Mouse (Mus musculus) T-helper 2 cell (primary cell): ENCODE measurements around the gene Ocln.

Source experiments
- in situ Hi-C: fragments of 300-600 bp; cut with MboI, MseI; formaldehyde crosslinking; loops from one replicate; pipeline ENCODE4 v1.15.1; 2025; ENCODE audit warnings: high pct_unique_total_duplicates

Gene Ocln

DNA sequence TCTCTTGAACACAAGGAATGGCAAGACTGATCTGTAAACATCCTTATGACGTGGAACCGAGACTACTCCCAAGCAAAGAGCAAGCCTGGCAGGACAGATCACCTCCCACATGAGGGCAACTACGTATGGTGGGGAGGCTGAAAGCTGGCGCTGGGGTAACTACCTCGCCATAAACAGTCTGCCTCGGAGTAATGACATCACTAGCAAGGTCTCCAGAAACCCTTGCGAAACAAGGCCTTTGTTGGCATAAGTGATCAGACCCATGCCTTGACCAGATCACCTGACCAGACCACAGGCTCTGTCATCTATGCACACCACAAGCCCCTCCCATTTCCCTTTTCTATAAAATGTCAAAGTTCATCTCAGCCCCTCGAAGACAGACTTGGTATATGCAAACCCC, 59.2 kb downstream of the Ocln start:
- in situ Hi-C loops = loop anchor here (5.0 to 25.0 kb wide), 2 partner anchors 94 to 456 kb away; no protein-coding TSS in a partner anchor

DNA sequence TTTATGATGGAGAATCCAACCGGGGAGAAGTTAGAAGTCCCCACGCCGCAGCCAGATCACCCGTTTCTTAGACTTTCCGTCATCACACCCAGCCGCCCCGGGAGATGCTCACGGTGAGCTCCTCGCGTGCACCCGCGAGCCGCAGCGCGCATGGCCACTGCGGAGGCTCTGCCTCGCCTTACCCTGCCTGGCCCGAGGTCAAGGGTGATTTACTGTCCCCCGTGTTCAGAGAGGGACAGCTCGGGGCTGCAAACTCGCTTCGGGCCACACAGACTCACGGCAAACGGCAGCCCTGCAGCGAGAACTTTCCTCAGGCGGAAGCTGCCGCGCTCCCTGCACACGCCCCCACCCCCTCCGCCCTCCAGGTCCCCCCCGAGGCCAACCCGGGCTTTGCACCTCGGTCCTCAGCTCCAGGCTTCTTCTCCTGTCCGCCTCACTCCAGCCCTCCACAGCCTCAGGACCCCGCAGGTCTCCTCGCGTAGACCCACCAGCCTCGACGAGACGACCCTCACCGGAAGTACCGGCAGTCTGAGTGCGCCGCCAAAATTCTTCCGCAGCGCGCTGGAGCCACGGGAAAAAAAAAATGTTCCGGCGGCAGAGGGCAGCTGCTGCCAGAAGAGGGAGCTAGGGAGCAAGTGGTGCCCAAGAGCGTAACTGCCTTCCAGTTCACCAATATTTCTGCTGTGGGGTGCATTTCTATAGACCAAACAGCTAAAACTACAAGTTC, 60.3 kb downstream of the Ocln start, which contains the start of gene Gtf2h2:
Gene Gtf2h2 (minus strand): TSS at position 519 of the 727 bp plus-strand sequence.
- in situ Hi-C loops = loop anchor here (5.0 to 25.0 kb wide), 2 partner anchors 95 to 455 kb away; no protein-coding TSS in a partner anchor

DNA sequence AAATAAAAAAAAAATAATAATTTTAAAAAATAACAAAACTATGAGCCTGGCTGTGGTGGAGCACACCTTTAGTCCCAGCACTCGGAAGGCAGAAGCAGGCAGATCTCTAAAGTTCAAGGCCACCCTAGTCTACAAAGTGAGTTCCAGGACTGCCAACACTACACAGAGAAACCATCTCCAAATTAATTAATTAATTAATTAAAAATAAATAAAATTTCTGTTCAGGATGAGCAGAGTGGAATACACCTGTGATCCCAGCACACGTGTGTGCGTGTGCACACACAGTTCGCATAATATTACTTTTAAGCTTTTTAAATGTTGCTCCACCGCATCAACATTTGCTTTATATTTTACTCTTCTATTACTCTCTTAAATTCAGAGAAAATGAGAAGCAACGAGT, 60.9 kb downstream of the Ocln start:
- in situ Hi-C loops = loop anchor here (5.0 to 25.0 kb wide), 2 partner anchors 96 to 454 kb away; no protein-coding TSS in a partner anchor

DNA sequence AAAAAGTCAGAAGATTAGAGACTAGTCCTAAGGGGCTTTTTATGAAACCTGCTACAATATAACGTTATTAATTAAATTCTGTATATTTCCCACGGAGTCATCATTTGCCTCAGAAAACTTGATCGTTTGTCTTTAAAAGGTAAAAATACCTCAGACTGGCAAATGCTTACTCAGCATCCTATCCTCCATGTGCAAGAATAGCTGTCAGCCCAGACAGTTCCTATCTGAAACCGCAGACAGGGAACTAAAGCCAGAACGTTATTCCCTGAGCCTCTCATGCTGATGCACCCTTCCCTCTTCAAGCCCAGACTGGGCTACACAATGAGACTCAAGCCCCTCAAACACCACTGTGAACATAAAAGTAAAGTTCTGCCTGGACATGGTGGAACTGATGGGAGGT, 62.1 kb downstream of the Ocln start:
- in situ Hi-C loops = loop anchor here (5.0 to 25.0 kb wide), 2 partner anchors 97 to 453 kb away; no protein-coding TSS in a partner anchor

DNA sequence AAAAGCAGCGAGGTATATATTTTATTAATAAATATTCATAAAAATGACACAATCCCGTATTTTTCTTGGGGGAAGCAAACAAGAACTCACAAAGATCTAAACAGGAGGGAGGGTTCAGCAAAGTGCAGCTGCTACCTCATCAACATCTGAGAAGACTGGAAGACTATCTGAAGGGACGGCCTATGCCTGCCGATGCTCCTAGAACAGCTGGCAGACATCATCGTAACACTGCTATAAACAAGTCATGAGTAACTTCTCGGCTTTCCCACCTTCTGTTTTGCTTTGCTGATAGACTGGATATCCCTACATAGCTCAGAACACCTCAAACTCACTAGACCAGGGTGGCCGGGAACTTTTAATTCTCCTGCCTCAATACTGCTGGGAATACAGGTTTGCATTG, 68.9 kb downstream of the Ocln start:
- in situ Hi-C loops = loop anchor here (25.0 kb wide), 1 partner anchor 446 kb away; no protein-coding TSS in a partner anchor

DNA sequence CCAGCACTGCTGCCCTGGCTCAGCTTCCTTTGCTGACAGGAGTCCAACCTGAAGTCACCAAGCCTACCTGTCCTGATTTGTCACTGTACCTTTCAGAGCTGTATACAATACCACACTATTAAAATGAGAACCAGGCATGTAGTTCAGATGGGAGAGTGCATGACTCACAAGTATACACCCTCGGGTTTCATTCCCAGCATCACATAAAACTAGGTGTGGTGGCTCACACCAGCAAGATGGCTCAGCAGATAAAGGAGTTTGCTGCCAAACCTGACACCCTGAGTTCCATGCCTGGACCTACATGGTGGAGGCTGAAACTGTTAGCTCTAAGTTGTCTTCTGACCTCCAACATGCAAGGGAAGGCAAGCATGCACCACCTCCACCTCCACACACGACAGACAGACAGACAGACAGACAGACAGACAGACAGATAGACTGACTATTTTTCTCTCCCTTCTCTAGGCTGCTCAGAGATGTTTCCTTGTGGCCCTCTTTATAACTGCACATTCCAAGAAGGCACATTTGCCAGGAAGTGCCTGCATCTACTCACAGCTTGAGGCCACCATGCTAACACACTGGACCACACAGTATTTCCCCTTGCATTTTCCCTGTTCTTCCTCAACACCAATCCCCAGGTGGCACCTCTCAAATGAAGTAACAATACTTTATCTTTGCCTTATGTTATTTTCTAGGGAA, 88.8 kb downstream of the Ocln start:
- in situ Hi-C loops = loop anchor here (25.0 kb wide), 1 partner anchor 1849 kb away; no protein-coding TSS in a partner anchor

DNA sequence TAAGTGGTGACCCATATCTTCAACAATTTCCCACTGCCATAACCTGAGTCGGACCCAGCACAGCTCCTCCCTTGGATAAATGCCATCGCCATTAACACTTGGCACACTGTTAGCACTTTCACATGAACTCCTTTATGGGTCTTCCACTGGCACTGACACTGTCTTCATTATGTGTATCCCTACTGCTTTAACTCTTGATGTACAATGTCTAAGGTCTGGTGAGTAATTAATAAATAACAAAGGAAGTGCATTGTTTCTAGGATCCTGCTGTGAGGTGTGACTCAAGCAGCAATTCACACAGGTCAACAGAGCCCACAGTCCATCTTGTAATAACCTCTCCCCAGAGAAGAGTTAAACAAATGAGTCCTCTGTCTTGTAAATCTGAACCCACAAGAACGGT, 91.2 kb downstream of the Ocln start:
- in situ Hi-C loops = loop anchor here (25.0 kb wide), 1 partner anchor 1851 kb away; no protein-coding TSS in a partner anchor

DNA sequence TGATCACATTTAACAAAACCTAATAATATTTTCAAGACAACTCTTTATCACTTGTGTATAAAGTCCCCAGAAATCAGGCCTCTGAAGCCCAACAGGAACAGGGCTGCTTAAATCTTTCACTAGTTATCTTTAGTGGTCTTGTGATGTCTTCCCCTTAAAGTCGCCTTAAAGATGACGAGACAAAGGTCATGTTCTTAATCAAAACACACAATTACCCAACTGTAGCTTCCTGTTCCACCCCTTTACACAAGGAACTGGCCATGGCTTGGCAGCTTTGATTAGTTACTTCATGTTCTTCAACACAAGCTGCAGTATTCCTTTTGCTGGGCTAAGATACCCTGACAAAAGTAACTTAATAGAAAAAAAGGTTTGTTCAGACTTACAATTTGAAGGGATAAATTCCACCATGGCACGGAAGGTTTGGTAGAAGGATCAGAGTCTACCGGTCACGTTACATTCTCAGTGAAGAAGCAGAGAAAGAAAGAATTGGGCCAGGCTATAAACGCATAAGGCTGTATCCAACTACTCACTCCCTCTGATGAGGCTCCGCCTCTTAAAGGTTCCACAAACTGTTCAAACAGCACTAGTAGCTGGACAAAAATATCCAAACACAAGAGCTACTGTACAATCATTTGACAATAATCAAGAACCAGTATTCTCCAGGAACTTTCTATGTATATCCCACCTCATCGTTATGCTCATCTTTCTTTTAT, 99.9 kb downstream of the Ocln start, which contains the start of gene Naip1:
Gene Naip1 (minus strand): TSS at position 455 of the 713 bp plus-strand sequence.
- in situ Hi-C loops = loop anchor here (25.0 kb wide), 1 partner anchor 1860 kb away; no protein-coding TSS in a partner anchor

DNA sequence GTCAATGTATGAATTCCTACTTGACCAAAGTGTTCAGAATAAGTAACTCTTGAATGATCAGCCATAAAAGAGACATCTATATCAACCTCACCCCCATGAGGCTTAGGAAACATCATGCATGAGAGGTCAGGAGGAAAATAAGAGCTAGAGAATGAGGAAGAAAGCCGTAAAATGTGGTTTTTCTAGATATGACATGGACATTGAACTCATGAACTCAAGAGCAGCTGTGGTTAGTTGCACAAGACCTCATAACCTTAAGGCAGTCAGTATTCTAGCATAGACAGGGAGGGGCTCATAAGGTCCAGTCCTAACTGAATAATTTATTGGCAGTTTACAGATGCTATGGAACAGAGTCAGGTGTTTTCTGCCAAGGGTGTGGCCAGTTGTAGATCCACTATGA, 103.0 kb downstream of the Ocln start:
- in situ Hi-C loops = no loop called here
